Mouse (Mus musculus) ES-E14 (cell line): Measurements from ENCODE around the gene Kcnj9. TPM values are rescaled to one million over a fixed set of nuclear protein-coding genes. Genes with fewer than 3 reads are reported as not detected.

Experiments used
- DNase-seq: peaks from one replicate; pipeline ENCODE4 v3.0.0-alpha.2; 2013; ENCODE audit warnings: low read depth, low spot score
- H3K27ac ChIP-seq: 2 replicates; pipeline ENCODE4 v1.5.1; 2012; ENCODE audit warnings: low read depth, mild to moderate bottlenecking, low read length, moderate library complexity, mixed read lengths; ENCODE audit not compliant: poor library complexity, insufficient read depth, severe bottlenecking
- H3K36me3 ChIP-seq: 2 replicates; pipeline ENCODE4 v1.6.1; 2012; ENCODE audit warnings: mild to moderate bottlenecking, low read length, moderate library complexity, mixed read lengths; ENCODE audit not compliant: control insufficient read depth, poor library complexity, insufficient read depth, severe bottlenecking
- H3K4me1 ChIP-seq, 2 experiments: fragments of 150-350 bp in 1 of 2; sonication (generic) in 1 of 2; 2 replicates each; pipeline ENCODE4 v1.6.1; 2012; ENCODE audit warnings: low read length in 2 of 2, mild to moderate bottlenecking in 1 of 2, mixed read lengths in 1 of 2; ENCODE audit not compliant: control insufficient read depth in 2 of 2, insufficient read depth in 2 of 2, poor library complexity in 1 of 2
- H3K4me3 ChIP-seq, 2 experiments: fragments of 150-350 bp in 1 of 2; sonication (generic) in 1 of 2; 2 replicates each; pipeline ENCODE4 v1.5.1; 2012; ENCODE audit warnings: low read length in 2 of 2, low read depth in 1 of 2, mild to moderate bottlenecking in 1 of 2, mixed read lengths in 1 of 2; ENCODE audit not compliant: insufficient read depth in 1 of 2, poor library complexity in 1 of 2, severe bottlenecking in 1 of 2
- H3K9ac ChIP-seq: 2 replicates; pipeline ENCODE4 v1.6.1; 2012; ENCODE audit warnings: low read depth, mild to moderate bottlenecking, low read length, mixed read lengths; ENCODE audit not compliant: poor library complexity, insufficient read depth, severe bottlenecking
- H3K9me3 ChIP-seq: fragments of 150-350 bp; sonication (generic); 2 replicates; pipeline ENCODE4 v1.6.1; 2012; ENCODE audit warnings: low read depth, mild to moderate bottlenecking, low read length; ENCODE audit not compliant: control insufficient read depth, insufficient read depth
- CHD2 ChIP-seq: IDR thresholded peaks from 2 replicates; pipeline ENCODE4 v1.6.1; 2014; ENCODE audit warnings: mild to moderate bottlenecking, low read depth, low read length, inconsistent platforms
- HCFC1 ChIP-seq: IDR thresholded peaks from 2 replicates; pipeline ENCODE4 v1.6.1; 2012; ENCODE audit warnings: low read length, inconsistent platforms, borderline replicate concordance; ENCODE audit not compliant: insufficient read depth
- MAFK ChIP-seq: IDR thresholded peaks from 2 replicates; pipeline ENCODE4 v1.6.1; 2014; ENCODE audit warnings: mild to moderate bottlenecking, low read depth, low read length, inconsistent platforms; ENCODE audit not compliant: insufficient read depth
- ZC3H11A ChIP-seq: IDR thresholded peaks from 2 replicates; pipeline ENCODE4 v1.6.1; 2012; ENCODE audit warnings: low read depth, mild to moderate bottlenecking, inconsistent platforms, low read length, borderline replicate concordance
- ZNF384 ChIP-seq: IDR thresholded peaks from 2 replicates; pipeline ENCODE4 v1.6.1; 2012; ENCODE audit warnings: low read depth, low read length, inconsistent platforms
- in situ Hi-C, 2 experiments: fragments of 600-800 bp; cut with MboI; formaldehyde crosslinking; loops; one replicate each; pipeline ENCODE4 v1.15.1; 2025; ENCODE audit warnings: low sequenced_read_pairs in 2 of 2, inconsistent platforms in 1 of 2; ENCODE audit not compliant: unreplicated experiment in 2 of 2
- total RNA-seq: library from RNA; depleted of rRNA; stranded (reverse); fragments of 300-350 nt; gene quantifications from 2 replicates; pipeline ENCODE4 v1.2.3, GENCODE M21; 2012

Gene Kcnj9
- total RNA-seq, 1 experiment: 1.2 TPM

DNA sequence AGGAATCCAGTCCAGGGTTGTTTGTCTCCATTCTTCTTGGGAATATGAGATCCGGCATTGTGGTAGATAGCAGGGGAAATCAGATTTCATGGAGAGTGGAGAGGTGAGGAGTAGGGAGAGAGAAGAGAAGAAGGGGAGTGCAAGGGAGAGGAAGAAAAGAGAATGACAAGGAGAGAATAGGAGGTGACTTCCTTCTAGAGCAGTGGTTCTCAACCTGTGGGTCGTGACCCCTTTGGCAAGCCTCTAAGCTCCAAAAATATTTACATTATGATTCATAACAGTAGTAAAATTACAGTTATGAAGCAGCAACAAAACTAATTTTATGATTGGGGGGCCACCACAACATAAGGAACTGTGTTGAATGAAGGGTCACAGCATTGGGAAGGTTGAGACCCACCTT is 3.8 kb upstream of the Kcnj9 start:
- H3K27ac ChIP-seq: no peak overlapping the region
- H3K4me3 ChIP-seq: no peak overlapping the region
- no peak for DNase-seq
- no peaks in the 10 kb centered on the region for H3K9me3 ChIP-seq
- H3K4me1 ChIP-seq: no peaks in the 10 kb centered on the region
- TF ChIP-seq ZNF384 (no peak), CHD2 (peak; percentile 68; the same call in 1 of the 2 replicates)
- in situ Hi-C loops: no loop called here
- H3K9ac ChIP-seq: no peak overlapping the region
- H3K36me3 ChIP-seq: no peaks in the 10 kb centered on the region

DNA sequence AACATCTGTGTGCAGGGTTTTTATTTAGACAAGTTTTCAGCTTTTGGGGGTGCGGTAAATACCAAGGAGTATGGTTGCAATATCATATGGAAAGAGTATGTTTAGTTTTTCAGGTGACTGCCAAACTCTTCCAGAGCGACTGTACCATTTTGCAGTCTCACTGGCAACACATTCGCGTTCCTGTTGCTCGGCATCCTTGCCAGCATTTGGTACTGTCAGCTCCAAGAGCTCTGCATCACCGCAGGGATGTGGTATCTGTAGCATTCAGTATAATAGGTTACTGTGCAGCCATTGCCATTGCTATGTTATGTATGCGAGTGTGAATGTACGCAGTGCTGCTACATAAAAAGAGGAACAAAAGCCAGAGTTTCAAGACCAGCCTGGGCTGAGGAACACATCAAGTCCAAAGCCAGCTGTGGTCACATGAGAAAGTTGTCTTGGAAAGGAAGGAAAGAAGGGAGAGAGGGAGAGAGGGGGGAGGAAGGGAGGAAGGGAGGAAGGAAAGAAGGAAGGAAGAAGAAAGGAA is 2.4 kb upstream of the Kcnj9 start:
- H3K36me3 ChIP-seq: no peaks in the 10 kb centered on the region
- no peak for TF ChIP-seq CHD2
- TF ChIP-seq MAFK: no peak
- no peak for TF ChIP-seq ZC3H11A
- no peak for TF ChIP-seq HCFC1
- no peak for TF ChIP-seq ZNF384
- no peak overlapping the region for H3K27ac ChIP-seq
- H3K4me3 ChIP-seq: no peak overlapping the region
- no peaks in the 10 kb centered on the region for H3K9me3 ChIP-seq
- no peak overlapping the region for H3K9ac ChIP-seq
- DNase-seq: no peak
- in situ Hi-C loops: no loop called here
- H3K4me1 ChIP-seq: no peaks in the 10 kb centered on the region

DNA sequence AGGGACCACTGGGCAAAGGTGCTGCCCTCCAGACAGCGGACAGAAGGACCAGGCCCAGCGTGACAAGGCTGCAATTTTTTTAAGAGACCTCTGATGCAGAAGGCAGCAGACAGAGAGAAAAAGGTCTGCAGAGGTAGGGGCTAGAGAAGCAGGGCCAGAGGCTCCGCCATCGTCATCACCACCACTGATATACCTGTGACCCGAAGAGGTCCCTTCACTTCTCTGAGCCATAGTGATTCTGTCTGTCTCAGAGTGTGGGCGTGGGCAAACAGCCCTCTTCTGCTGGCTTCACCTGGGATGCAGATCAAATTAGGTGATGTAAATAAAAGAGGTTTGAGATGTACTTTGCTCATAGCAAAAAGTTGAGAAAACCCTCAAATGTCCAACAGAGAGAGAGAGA is 498 bp upstream of the Kcnj9 start:
- no peaks in the 10 kb centered on the region for H3K9me3 ChIP-seq
- H3K4me3 ChIP-seq: no peak overlapping the region
- no peak overlapping the region for H3K9ac ChIP-seq
- in situ Hi-C loops: no loop called here
- no peak overlapping the region for H3K27ac ChIP-seq
- TF ChIP-seq HCFC1 (no peak), ZC3H11A (no peak), CHD2 (no peak), ZNF384 (no peak), MAFK (no peak)
- no peak for DNase-seq
- H3K36me3 ChIP-seq: no peaks in the 10 kb centered on the region
- H3K4me1 ChIP-seq: peaks cover 0 to 7% of the 10 kb centered on the region in 2 experiments; a peak in 1 of 4 replicates

DNA sequence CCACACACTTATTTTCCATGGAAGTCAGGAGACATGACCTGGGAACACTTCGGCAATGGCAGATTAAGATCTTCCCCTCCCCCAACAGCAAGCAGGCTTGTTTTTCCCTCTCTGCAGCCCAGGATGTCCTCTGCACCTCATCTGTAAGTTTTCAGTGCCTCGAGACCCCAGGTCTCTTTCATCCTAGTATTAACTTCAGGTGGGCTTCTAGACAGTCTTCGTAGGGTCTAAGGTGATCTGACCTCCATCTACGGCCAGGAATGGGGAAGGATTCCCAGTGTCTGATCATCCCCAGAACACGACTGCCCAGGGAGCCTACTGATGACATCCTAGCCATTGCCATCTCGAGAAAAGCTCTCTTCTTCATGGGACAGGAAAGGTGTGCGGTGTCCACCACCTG is 657 bp downstream of the Kcnj9 start:
- no peak for DNase-seq
- TF ChIP-seq MAFK (no peak), CHD2 (no peak), ZNF384 (no peak), ZC3H11A (no peak), HCFC1 (no peak)
- no peaks in the 10 kb centered on the region for H3K36me3 ChIP-seq
- H3K9ac ChIP-seq: no peak overlapping the region
- H3K4me3 ChIP-seq: no peak overlapping the region
- H3K27ac ChIP-seq: no peak overlapping the region
- H3K9me3 ChIP-seq: no peaks in the 10 kb centered on the region
- H3K4me1 ChIP-seq: peaks cover 0 to 10% of the 10 kb centered on the region in 2 experiments; a peak in 1 of 4 replicates
- in situ Hi-C loops: no loop called here

DNA sequence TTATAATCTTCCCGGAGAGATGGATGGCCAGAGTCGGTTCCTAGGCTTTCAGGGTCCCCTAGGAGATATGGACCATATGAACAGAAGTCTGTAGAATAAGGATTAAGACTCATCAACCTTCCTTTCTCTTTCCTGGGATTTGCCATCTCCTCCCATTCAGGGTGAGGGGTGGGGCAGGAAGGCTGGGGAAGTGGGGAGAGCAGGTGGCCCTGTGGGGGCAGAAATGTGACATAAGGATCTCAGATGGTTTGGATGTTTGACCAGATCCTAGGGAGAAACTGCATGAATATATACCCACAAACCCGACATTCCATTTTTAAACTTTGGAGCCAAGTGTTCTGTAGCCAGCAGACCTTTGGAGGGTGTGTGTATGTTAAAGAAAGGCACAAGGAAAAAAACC is 1.1 kb downstream of the Kcnj9 start:
- no peaks in the 10 kb centered on the region for H3K9me3 ChIP-seq
- no peak for DNase-seq
- no peak overlapping the region for H3K27ac ChIP-seq
- no peak for TF ChIP-seq ZC3H11A
- TF ChIP-seq CHD2: no peak
- no peak for TF ChIP-seq ZNF384
- TF ChIP-seq MAFK: no peak
- TF ChIP-seq HCFC1: no peak
- peaks cover 0 to 10% of the 10 kb centered on the region in 2 experiments; a peak in 2 of 4 replicates for H3K4me1 ChIP-seq
- H3K4me3 ChIP-seq: no peak overlapping the region
- in situ Hi-C loops: no loop called here
- H3K9ac ChIP-seq: no peak overlapping the region
- no peaks in the 10 kb centered on the region for H3K36me3 ChIP-seq
